Mouse (Mus musculus) liver, postnatal 0 days (tissue): ENCODE data around the gene Lcn11. TPM values are rescaled to one million over a fixed set of nuclear protein-coding genes. Genes with fewer than 3 reads are reported as not detected.
"Not testable (repeated sequence)": the region's sequence is repeated elsewhere in the genome, so short reads cannot be mapped to it uniquely, and the experiment has no call there.

Source experiments
- ATAC-seq: fragments of 200-750 bp; cut with Nextera tagmentation; 2 replicates; pipeline ENCODE4 v1.8.0; 2017; ENCODE audit warnings: mild to moderate bottlenecking, moderate library complexity
- DNase-seq: peaks from one replicate; pipeline ENCODE4 v3.0.0-alpha.2; 2016
- H3K27ac ChIP-seq: fragments of 300-500 bp; sonication (generic); 2 replicates; pipeline ENCODE4 v1.5.1; 2014; ENCODE audit warnings: antibody characterized with exemption, moderate library complexity, mild to moderate bottlenecking, low read depth
- H3K27me3 ChIP-seq: fragments of 300-500 bp; sonication (generic); 2 replicates; pipeline ENCODE4 v1.6.1; 2014; ENCODE audit warnings: low read length, control low read depth, mixed read lengths; ENCODE audit not compliant: insufficient read depth
- H3K36me3 ChIP-seq: fragments of 300-500 bp; sonication (generic); replicated peaks from 2 replicates; pipeline ENCODE4 v1.6.1; 2014; ENCODE audit warnings: mild to moderate bottlenecking, control low read depth, low read length, moderate library complexity, mixed read lengths; ENCODE audit not compliant: insufficient read depth
- H3K4me1 ChIP-seq: fragments of 300-500 bp; sonication (generic); 2 replicates; pipeline ENCODE4 v1.6.1; 2014; ENCODE audit warnings: antibody characterized with exemption, mild to moderate bottlenecking, control low read depth; ENCODE audit not compliant: insufficient read depth
- H3K4me2 ChIP-seq: fragments of 300-500 bp; sonication (generic); 2 replicates; pipeline ENCODE4 v1.6.1; 2014; ENCODE audit warnings: low read depth, mild to moderate bottlenecking, low read length, moderate library complexity, mixed read lengths
- H3K4me3 ChIP-seq: fragments of 300-500 bp; sonication (generic); 2 replicates; pipeline ENCODE4 v1.5.1; 2014; ENCODE audit warnings: low read depth, low read length
- H3K9ac ChIP-seq: fragments of 300-500 bp; sonication (generic); replicated peaks from 2 replicates; pipeline ENCODE4 v1.6.1; 2014; ENCODE audit warnings: mild to moderate bottlenecking, moderate library complexity
- H3K9me3 ChIP-seq: fragments of 300-500 bp; sonication (generic); 2 replicates; pipeline ENCODE4 v1.6.1; 2016; ENCODE audit warnings: mild to moderate bottlenecking, control low read depth, low read length, mixed read lengths
- CTCF ChIP-seq: sonication (generic); IDR thresholded peaks from 2 replicates; pipeline ENCODE4 v1.5.1; 2016; ENCODE audit warnings: antibody characterized with exemption, low read depth
- EP300 ChIP-seq: IDR thresholded peaks from 2 replicates; pipeline ENCODE4 v1.6.1; 2016; ENCODE audit warnings: antibody characterized with exemption, low read depth, mild to moderate bottlenecking
- WGBS: fragments of 180-500 bp; shearing (Covaris S2); extraction: QIAGEN DNeasy Blood & Tissue Kit; methylation state at CpG from one replicate; pipeline ENCODE4 v1.1.7; 2014; ENCODE audit not compliant: insufficient replicate concordance; 5-methylcytosine and 5-hydroxymethylcytosine counted together
- polyA plus RNA-seq: library from polyadenylated mRNA; unstranded; fragments of >200 nt; fragmentation: Nextera tagmentation; extraction: Ambion mirVana; gene quantifications from 2 replicates; pipeline ENCODE4 v1.2.1, GENCODE M21; 2015

Lcn11 gene
- polyA plus RNA-seq: not detected in 2 replicates

DNA sequence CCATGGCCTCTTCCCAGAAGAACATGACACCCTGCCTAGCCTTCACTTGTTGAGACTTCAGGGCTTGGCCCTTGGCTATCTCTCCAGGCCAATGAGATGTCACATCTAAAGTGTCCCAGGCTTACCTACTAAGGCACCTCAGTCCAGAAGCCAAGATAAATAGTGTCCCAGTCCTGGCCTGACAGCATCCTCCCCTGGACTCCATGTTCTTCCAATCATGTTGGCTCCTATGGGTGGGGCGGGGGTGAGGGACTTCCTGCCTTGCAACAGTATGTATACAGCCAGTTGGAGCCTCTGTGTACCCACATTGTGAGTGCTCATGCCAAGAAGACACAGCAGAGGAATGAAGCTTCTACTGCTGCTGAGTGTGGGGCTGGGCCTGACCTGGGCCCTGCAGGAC, at the start of gene Lcn11:
TSS of gene Lcn11 (plus strand) at position 301 of the 400 bp plus-strand sequence.
- H3K27ac ChIP-seq: no peak within 1 kb of the TSS
- WGBS: 68% methylated on average over 1 of the region's 1 CpGs

DNA sequence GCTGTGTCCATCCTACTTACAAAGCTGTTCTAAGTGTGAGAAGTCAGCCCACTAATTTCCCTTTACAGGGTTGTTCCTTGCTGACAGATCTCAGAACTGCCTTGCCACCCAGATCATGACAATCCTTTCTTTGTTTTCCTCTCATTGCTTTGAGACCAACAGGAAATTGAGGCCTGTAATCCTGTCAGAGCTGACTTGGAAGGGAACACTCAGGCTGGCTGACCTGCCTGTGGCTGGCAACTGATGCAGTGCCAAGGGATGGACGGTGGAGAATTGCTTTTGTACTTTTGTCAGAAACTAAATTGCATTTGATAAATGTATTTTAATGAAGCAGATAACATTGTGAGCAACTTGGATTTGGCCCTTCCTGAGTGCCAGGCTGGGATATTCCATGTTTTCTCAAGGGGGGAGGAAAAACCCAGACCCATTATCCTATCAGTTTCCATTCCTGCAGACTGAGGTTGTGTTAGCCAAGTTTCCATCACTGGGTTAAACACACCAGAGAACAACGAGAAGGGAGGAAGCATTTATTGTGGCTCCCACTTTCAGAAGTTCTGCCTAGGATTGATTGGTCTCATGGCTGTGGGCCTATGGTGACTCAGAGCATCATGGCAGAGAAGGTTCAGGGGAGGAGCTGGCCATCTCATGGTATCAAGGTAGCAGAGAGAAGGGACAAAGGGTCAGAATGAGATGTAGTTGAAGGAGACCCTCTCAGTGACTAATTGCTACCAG, 43.5 kb upstream of the Lcn11 start:
- TF ChIP-seq EP300 (no peak), CTCF (no peak)
- Histone ChIP-seq H3K4me3 (no peak overlapping the region), H3K9me3 (no peaks in the 10 kb centered on the region), H3K36me3 (no peaks in the 10 kb centered on the region), H3K27me3 (no peaks in the 10 kb centered on the region), H3K9ac (no peak overlapping the region), H3K4me2 (no peak overlapping the region), H3K27ac (no peak overlapping the region), H3K4me1 (no peaks in the 10 kb centered on the region)
- DNase-seq (no peak), ATAC-seq (no peak)
- WGBS: 46% methylated on average over 2 of the region's 2 CpGs

More for the DNA sequence above, at the start of gene Lcn11:
- Histone ChIP-seq H3K27me3 (no peaks in the 10 kb centered on the region), H3K9me3 (no peaks in the 10 kb centered on the region), H3K9ac (no peak within 1 kb of the TSS), H3K4me3 (no peak within 1 kb of the TSS), H3K4me2 (no peak within 1 kb of the TSS), H3K36me3 (no peaks in the 10 kb centered on the region), H3K4me1 (no peaks in the 10 kb centered on the region)
- TF ChIP-seq CTCF (no peak), EP300 (no peak)
- ATAC-seq: no peak
- DNase-seq: no peak

DNA sequence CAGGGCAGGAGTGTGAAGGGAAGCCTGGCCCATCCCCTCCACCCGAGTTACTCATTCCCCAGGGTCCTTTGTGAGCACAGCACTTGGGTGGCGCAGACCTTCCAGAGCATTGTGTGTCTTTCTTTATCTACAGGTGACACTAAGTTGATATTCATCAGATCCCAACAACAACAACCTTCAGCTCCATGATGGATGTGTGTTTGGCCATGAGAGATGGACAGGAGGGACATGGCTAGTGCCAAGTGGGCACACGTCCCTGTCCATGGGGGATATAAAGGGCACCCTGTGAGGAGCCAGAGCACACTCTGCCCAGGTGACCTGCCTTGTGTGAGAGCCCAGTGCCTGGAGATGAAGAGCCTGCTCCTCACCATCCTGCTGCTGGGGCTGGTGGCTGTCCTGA, 40.1 kb upstream of the Lcn11 start, which contains the start of gene Obp2b:
TSS of gene Obp2b (plus strand) at position 301 of the 400 bp plus-strand sequence.
- 78% methylated on average over 3 of the region's 3 CpGs for WGBS
- ATAC-seq, H3K36me3 ChIP-seq: not testable (repeated sequence)

GRCm38 (mm10) chr2:25741671-25742070, 35.1 kb upstream of the Lcn11 start:
- no peak for TF ChIP-seq CTCF
- TF ChIP-seq EP300: no peak
- ATAC-seq: no peak

More for the DNA sequence above, 40.1 kb upstream of the Lcn11 start, which contains the start of gene Obp2b:
- not testable (repeated sequence) for DNase-seq, H3K4me1 ChIP-seq, H3K27me3 ChIP-seq, H3K9ac ChIP-seq, H3K4me3 ChIP-seq, H3K9me3 ChIP-seq, H3K4me2 ChIP-seq, H3K27ac ChIP-seq

DNA sequence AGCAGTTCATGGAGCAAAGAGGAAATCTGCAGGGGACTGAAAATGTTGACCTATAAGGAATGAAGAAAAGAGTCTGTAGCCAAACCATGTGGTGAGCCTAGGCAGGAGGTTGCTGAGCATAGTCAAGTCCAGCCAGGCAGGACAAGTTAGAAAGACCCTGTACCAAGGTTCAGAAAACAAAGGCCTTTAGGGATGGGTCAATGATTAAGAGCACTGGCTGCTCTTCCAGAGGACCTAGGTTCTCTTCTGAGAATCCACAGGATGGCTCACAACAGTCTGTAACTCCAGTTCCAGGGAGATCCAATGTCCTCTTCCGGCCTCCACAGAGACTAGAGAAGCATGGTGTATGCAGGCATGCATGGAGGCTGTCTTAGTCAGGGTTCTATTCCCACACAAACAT, 22.6 kb upstream of the Lcn11 start:
- DNase-seq (no peak), ATAC-seq (no peak)
- H3K4me2 ChIP-seq: no peak overlapping the region
- no peaks in the 10 kb centered on the region for H3K4me1 ChIP-seq
- 70% methylated on average over 1 of the region's 1 CpGs for WGBS
- H3K27ac ChIP-seq: no peak overlapping the region
- TF ChIP-seq EP300 (no peak), CTCF (no peak)
- H3K36me3 ChIP-seq: no peaks in the 10 kb centered on the region
- H3K9me3 ChIP-seq: no peaks in the 10 kb centered on the region
- H3K4me3 ChIP-seq: no peak overlapping the region
- no peak overlapping the region for H3K9ac ChIP-seq
- no peaks in the 10 kb centered on the region for H3K27me3 ChIP-seq

More at GRCm38 (mm10) chr2:25741671-25742070, 35.1 kb upstream of the Lcn11 start:
- H3K36me3 ChIP-seq: no peaks in the 10 kb centered on the region
- no peaks in the 10 kb centered on the region for H3K27me3 ChIP-seq
- H3K4me2 ChIP-seq: no peak overlapping the region
- no peak overlapping the region for H3K9ac ChIP-seq
- no peak for DNase-seq
- H3K9me3 ChIP-seq: no peaks in the 10 kb centered on the region
- H3K4me1 ChIP-seq: no peaks in the 10 kb centered on the region
- 43% methylated on average over 1 of the region's 1 CpGs for WGBS
- no peak overlapping the region for H3K4me3 ChIP-seq
- no peak overlapping the region for H3K27ac ChIP-seq

DNA sequence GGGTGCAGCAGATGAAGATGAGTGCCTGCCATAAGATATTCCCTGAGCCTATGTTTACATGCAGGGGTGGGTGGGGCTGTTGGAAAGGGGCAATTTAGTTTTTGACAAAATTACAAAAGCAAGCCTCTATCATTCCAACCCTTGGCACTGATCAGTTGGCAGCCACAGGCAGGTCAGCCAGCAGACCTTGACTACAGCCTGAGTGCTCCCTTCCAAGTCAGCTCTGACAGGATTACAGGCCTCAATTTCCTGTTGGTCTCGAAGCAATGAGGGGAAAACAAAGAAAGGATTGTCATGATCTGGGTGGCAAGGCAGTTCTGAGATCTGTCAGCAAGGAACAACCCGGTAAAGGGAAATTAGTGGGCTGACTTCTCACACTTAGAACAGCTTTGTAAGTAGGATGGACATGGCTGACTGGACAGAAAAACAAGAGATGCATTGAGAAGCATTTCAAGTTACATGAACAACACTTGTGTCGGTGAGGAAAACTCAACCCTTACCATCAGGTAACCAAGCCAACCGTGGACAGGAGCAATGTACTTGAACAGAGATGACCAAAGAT, 18.7 kb upstream of the Lcn11 start:
- Histone ChIP-seq H3K4me3 (no peak overlapping the region), H3K27me3 (no peaks in the 10 kb centered on the region), H3K9me3 (no peaks in the 10 kb centered on the region), H3K9ac (no peak overlapping the region), H3K4me2 (no peak overlapping the region), H3K27ac (no peak overlapping the region), H3K4me1 (no peaks in the 10 kb centered on the region), H3K36me3 (no peaks in the 10 kb centered on the region)
- DNase-seq (no peak), ATAC-seq (no peak)
- WGBS: 56% methylated on average over 4 of the region's 4 CpGs
- TF ChIP-seq EP300: no peak
- TF ChIP-seq CTCF: no peak
